Mouse (Mus musculus): ENCODE results near the gene Arid4a. TPM values are rescaled to one million over a fixed set of nuclear protein-coding genes. Genes with fewer than 3 reads are reported as not detected.
"Not testable (repeated sequence)": the region's sequence is repeated elsewhere in the genome, so short reads cannot be mapped to it uniquely, and the experiment has no call there.

The Arid4a gene
- polyA plus RNA-seq, 1 experiment from 2014 or later = 27.1 TPM

DNA sequence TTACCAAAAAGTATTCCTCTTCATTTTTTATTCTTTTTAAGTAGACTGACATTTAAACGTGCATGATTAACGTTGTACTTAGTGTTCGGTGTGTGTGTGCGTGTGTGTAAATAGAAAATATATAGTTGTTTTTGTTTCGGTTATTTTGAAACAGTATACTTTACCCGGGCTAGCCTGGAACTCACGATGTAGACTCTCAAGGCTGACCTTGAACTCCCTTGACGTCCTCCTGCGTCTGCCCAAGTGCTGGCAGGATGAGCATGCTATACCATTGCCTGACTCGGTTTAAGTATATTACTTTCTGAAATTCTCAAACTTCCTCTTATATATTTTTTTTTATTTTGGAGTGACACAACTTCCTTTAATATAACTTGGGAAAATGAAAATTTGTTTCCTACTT is 2.0 kb downstream of the Arid4a start:
- Histone ChIP-seq H3K4me3 (ENCODE audit: low read depth, low read length) (peak overlapping the region; percentile 99), H3K4me2 (peak overlapping the region; percentile 76), H3K36me3 (ENCODE audit: control insufficient read depth, insufficient read depth, low read length) (peaks cover 5% of the 10 kb centered on the region; the same call in 1 of the 2 replicates), H3K9ac (ENCODE audit: low read depth, low read length) (no peak overlapping the region), H3K27me3 (ENCODE audit: control insufficient read depth, insufficient read depth, low read length) (no peaks in the 10 kb centered on the region), H3K27ac (ENCODE audit: low read depth, low read length) (no peak overlapping the region), H3K4me1 (ENCODE audit: control insufficient read depth, insufficient read depth, low read length) (peaks cover 14% of the 10 kb centered on the region), H3K9me3 (replicated peaks; ENCODE audit: control insufficient read depth, low read length) (no peaks in the 10 kb centered on the region)
- 79% methylated on average over 10 of the region's 10 CpGs for WGBS (ENCODE audit: insufficient replicate concordance)
- no peak for ATAC-seq (replicated peaks; ENCODE audit: insufficient number of reproducible peaks, low FRiP score, low TSS enrichment)

GRCm38 (mm10) chr12:71019211-71019610 is 3.4 kb downstream of the Arid4a start:
- Histone ChIP-seq H3K9ac (ENCODE audit: low read depth, low read length) (no peak overlapping the region), H3K4me3 (ENCODE audit: low read depth, low read length) (no peak overlapping the region), H3K27me3 (ENCODE audit: control insufficient read depth, insufficient read depth, low read length) (no peaks in the 10 kb centered on the region), H3K9me3 (replicated peaks; ENCODE audit: control insufficient read depth, low read length) (no peaks in the 10 kb centered on the region), H3K27ac (ENCODE audit: low read depth, low read length) (no peak overlapping the region), H3K4me1 (ENCODE audit: control insufficient read depth, insufficient read depth, low read length) (peaks cover 4% of the 10 kb centered on the region), H3K36me3 (ENCODE audit: control insufficient read depth, insufficient read depth, low read length) (peaks cover 9% of the 10 kb centered on the region), H3K4me2 (no peak overlapping the region)
- ATAC-seq (replicated peaks; ENCODE audit: insufficient number of reproducible peaks, low FRiP score, low TSS enrichment) = no peak
- 86% methylated on average over 8 of the region's 8 CpGs for WGBS (ENCODE audit: insufficient replicate concordance)

GRCm38 (mm10) chr12:71024411-71024810 is 8.6 kb downstream of the Arid4a start:
- Histone ChIP-seq H3K4me3 (ENCODE audit: low read depth, low read length) (no peak overlapping the region), H3K27me3 (ENCODE audit: control insufficient read depth, insufficient read depth, low read length) (no peaks in the 10 kb centered on the region), H3K27ac (ENCODE audit: low read depth, low read length) (no peak overlapping the region), H3K36me3 (ENCODE audit: control insufficient read depth, insufficient read depth, low read length) (peaks cover 13% of the 10 kb centered on the region), H3K9me3 (replicated peaks; ENCODE audit: control insufficient read depth, low read length) (no peaks in the 10 kb centered on the region), H3K9ac (ENCODE audit: low read depth, low read length) (no peak overlapping the region), H3K4me1 (ENCODE audit: control insufficient read depth, insufficient read depth, low read length) (no peaks in the 10 kb centered on the region), H3K4me2 (no peak overlapping the region)
- no peak for ATAC-seq (replicated peaks; ENCODE audit: insufficient number of reproducible peaks, low FRiP score, low TSS enrichment)
- WGBS (ENCODE audit: insufficient replicate concordance) = 94% methylated on average over 10 of the region's 10 CpGs

DNA sequence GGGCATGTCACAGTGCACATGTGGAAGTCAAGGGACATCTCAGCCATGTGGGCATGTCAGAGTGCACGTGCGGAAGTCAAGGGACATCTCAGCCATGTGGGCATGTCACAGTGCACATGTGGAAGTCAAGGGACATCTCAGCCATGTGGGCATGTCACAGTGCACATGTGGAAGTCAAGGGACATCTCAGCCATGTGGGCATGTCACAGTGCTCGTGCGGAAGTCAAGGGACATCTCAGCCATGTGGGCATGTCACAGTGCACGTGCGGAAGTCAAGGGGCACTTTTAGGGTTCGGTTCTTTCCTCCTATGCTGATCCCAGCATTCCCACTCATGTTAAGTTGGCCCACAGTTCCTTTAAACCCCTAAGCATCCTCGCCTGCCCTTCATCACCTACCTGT is 12.5 kb downstream of the Arid4a start:
- not testable (repeated sequence) for H3K4me2 ChIP-seq; H3K9ac ChIP-seq (ENCODE audit: low read depth, low read length); H3K4me1 ChIP-seq (ENCODE audit: control insufficient read depth, insufficient read depth, low read length); H3K4me3 ChIP-seq (ENCODE audit: low read depth, low read length); ATAC-seq (replicated peaks; ENCODE audit: insufficient number of reproducible peaks, low FRiP score, low TSS enrichment); H3K27me3 ChIP-seq (ENCODE audit: control insufficient read depth, insufficient read depth, low read length); H3K27ac ChIP-seq (ENCODE audit: low read depth, low read length); H3K9me3 ChIP-seq (replicated peaks; ENCODE audit: control insufficient read depth, low read length)
- peaks cover 19% of the 10 kb centered on the region for H3K36me3 ChIP-seq (ENCODE audit: control insufficient read depth, insufficient read depth, low read length)
- 87% methylated on average over 8 of the region's 8 CpGs for WGBS (ENCODE audit: insufficient replicate concordance)

GRCm38 (mm10) chr12:71030260-71030659 is 14.5 kb downstream of the Arid4a start:
- Histone ChIP-seq H3K4me2 (no peak overlapping the region), H3K27me3 (ENCODE audit: control insufficient read depth, insufficient read depth, low read length) (no peaks in the 10 kb centered on the region), H3K4me1 (ENCODE audit: control insufficient read depth, insufficient read depth, low read length) (no peaks in the 10 kb centered on the region), H3K9me3 (replicated peaks; ENCODE audit: control insufficient read depth, low read length) (no peaks in the 10 kb centered on the region), H3K36me3 (ENCODE audit: control insufficient read depth, insufficient read depth, low read length) (peaks cover 13% of the 10 kb centered on the region), H3K4me3 (ENCODE audit: low read depth, low read length) (no peak overlapping the region), H3K27ac (ENCODE audit: low read depth, low read length) (no peak overlapping the region), H3K9ac (ENCODE audit: low read depth, low read length) (no peak overlapping the region)
- WGBS (ENCODE audit: insufficient replicate concordance) = 83% methylated on average over 8 of the region's 8 CpGs
- no peak for ATAC-seq (replicated peaks; ENCODE audit: insufficient number of reproducible peaks, low FRiP score, low TSS enrichment)

GRCm38 (mm10) chr12:71030722-71031121 is 14.9 kb downstream of the Arid4a start:
- Histone ChIP-seq H3K4me2 (no peak overlapping the region), H3K9me3 (replicated peaks; ENCODE audit: control insufficient read depth, low read length) (no peaks in the 10 kb centered on the region), H3K4me1 (ENCODE audit: control insufficient read depth, insufficient read depth, low read length) (no peaks in the 10 kb centered on the region), H3K36me3 (ENCODE audit: control insufficient read depth, insufficient read depth, low read length) (peaks cover 13% of the 10 kb centered on the region), H3K9ac (ENCODE audit: low read depth, low read length) (no peak overlapping the region), H3K27ac (ENCODE audit: low read depth, low read length) (no peak overlapping the region), H3K27me3 (ENCODE audit: control insufficient read depth, insufficient read depth, low read length) (no peaks in the 10 kb centered on the region), H3K4me3 (ENCODE audit: low read depth, low read length) (no peak overlapping the region)
- ATAC-seq (replicated peaks; ENCODE audit: insufficient number of reproducible peaks, low FRiP score, low TSS enrichment) = no peak
- WGBS (ENCODE audit: insufficient replicate concordance) = over 99% methylated on average over 5 of the region's 5 CpGs

DNA sequence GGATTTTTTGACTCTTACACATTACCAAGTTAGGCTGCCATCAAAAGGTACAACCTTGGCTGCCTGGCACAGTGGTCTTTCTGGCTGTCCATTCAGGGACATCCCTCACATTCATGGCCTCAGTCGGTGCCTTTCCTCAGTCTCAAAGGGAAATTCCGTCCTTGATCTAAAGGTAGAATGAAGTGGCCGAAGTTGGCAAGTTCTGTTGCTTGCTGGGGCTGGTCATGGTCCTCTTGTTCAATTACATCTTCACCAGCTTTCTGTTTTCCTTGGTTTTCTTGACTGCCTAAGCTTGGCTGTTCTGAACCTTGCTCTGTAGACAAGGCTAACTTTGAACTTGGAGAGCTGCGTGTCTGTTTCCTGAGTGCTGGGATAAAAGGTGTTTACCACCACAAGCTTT is 20.0 kb downstream of the Arid4a start:
- H3K9me3 ChIP-seq (replicated peaks; ENCODE audit: control insufficient read depth, low read length) = no peaks in the 10 kb centered on the region
- H3K4me2 ChIP-seq = no peak overlapping the region
- H3K9ac ChIP-seq (ENCODE audit: low read depth, low read length) = no peak overlapping the region
- WGBS (ENCODE audit: insufficient replicate concordance) = 95% methylated on average over 4 of the region's 4 CpGs
- no peak overlapping the region for H3K4me3 ChIP-seq (ENCODE audit: low read depth, low read length)
- H3K4me1 ChIP-seq (ENCODE audit: control insufficient read depth, insufficient read depth, low read length) = no peaks in the 10 kb centered on the region
- H3K36me3 ChIP-seq (ENCODE audit: control insufficient read depth, insufficient read depth, low read length) = peaks cover 22% of the 10 kb centered on the region
- H3K27me3 ChIP-seq (ENCODE audit: control insufficient read depth, insufficient read depth, low read length) = no peaks in the 10 kb centered on the region
- no peak for ATAC-seq (replicated peaks; ENCODE audit: insufficient number of reproducible peaks, low FRiP score, low TSS enrichment)
- no peak overlapping the region for H3K27ac ChIP-seq (ENCODE audit: low read depth, low read length)

GRCm38 (mm10) chr12:71036729-71037404 is 21.1 kb downstream of the Arid4a start:
- H3K4me1 ChIP-seq (ENCODE audit: control insufficient read depth, insufficient read depth, low read length) = no peaks in the 10 kb centered on the region
- no peak overlapping the region for H3K4me3 ChIP-seq (ENCODE audit: low read depth, low read length)
- H3K9ac ChIP-seq (ENCODE audit: low read depth, low read length) = no peak overlapping the region
- no peak overlapping the region for H3K27ac ChIP-seq (ENCODE audit: low read depth, low read length)
- no peak overlapping the region for H3K4me2 ChIP-seq
- 88% methylated on average over 12 of the region's 12 CpGs for WGBS (ENCODE audit: insufficient replicate concordance)
- H3K36me3 ChIP-seq (ENCODE audit: control insufficient read depth, insufficient read depth, low read length) = peaks cover 27% of the 10 kb centered on the region
- 0 out of 2 replicates have a peak, but pooled peaks have one; percentile 57 for ATAC-seq (replicated peaks; ENCODE audit: insufficient number of reproducible peaks, low FRiP score, low TSS enrichment)
- no peaks in the 10 kb centered on the region for H3K27me3 ChIP-seq (ENCODE audit: control insufficient read depth, insufficient read depth, low read length)
- no peaks in the 10 kb centered on the region for H3K9me3 ChIP-seq (replicated peaks; ENCODE audit: control insufficient read depth, low read length)

GRCm38 (mm10) chr12:71040462-71040861 is 24.7 kb downstream of the Arid4a start:
- Histone ChIP-seq H3K9me3 (replicated peaks; ENCODE audit: control insufficient read depth, low read length) (no peaks in the 10 kb centered on the region), H3K4me2 (no peak overlapping the region), H3K4me3 (ENCODE audit: low read depth, low read length) (no peak overlapping the region), H3K9ac (ENCODE audit: low read depth, low read length) (no peak overlapping the region), H3K27me3 (ENCODE audit: control insufficient read depth, insufficient read depth, low read length) (no peaks in the 10 kb centered on the region), H3K27ac (ENCODE audit: low read depth, low read length) (no peak overlapping the region), H3K4me1 (ENCODE audit: control insufficient read depth, insufficient read depth, low read length) (no peaks in the 10 kb centered on the region), H3K36me3 (ENCODE audit: control insufficient read depth, insufficient read depth, low read length) (peaks cover 24% of the 10 kb centered on the region)
- WGBS (ENCODE audit: insufficient replicate concordance) = 83% methylated on average over 7 of the region's 7 CpGs
- ATAC-seq (replicated peaks; ENCODE audit: insufficient number of reproducible peaks, low FRiP score, low TSS enrichment) = no peak

Measured in heart, embryonic 11.5 days (tissue).